Mouse (Mus musculus) CD8-positive naive resting alpha-beta T cell, adult 2 months (primary cell): ENCODE results near the gene Mageb4.
"Not testable (repeated sequence)": the region's sequence is repeated elsewhere in the genome, so short reads cannot be mapped to it uniquely, and the experiment has no call there.

Experiments
- DNase-seq, 2 experiments: peaks; one replicate each; pipeline ENCODE4 v3.0.0; 2022; ENCODE audit warnings: low read depth in 2 of 2, low spot score in 2 of 2

Mageb4 gene

DNA sequence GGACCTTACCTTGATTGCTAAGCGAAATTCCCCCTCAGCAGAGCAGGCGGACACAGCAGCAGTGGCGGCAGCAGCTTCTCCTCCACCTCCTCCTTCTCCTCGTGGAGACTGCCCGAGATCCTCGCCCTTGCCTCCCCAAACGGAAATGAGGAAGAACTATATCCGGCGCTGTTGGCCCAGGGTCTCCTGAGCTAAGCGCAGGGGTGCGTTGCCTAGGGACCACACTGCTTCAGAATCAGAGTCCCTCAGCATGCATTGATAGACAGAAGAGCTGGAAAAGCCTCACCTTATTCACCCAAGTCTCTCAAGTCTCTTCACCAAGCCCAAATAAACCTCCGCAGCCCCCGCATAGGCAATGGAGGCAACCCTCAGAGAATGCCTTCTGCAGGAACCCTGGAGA, at the start of gene Mageb4:
Gene Mageb4 (minus strand): TSS at position 101 of the 400 bp plus-strand sequence.
- not testable (repeated sequence) for DNase-seq

- not testable (repeated sequence) for DNase-seq
Measured at GRCm38 (mm10) chrX:86284597-86284996, 20.3 kb downstream of the Mageb4 start.

- not testable (repeated sequence) for DNase-seq
Measured at GRCm38 (mm10) chrX:86245950-86246349, 58.9 kb downstream of the Mageb4 start.

DNA sequence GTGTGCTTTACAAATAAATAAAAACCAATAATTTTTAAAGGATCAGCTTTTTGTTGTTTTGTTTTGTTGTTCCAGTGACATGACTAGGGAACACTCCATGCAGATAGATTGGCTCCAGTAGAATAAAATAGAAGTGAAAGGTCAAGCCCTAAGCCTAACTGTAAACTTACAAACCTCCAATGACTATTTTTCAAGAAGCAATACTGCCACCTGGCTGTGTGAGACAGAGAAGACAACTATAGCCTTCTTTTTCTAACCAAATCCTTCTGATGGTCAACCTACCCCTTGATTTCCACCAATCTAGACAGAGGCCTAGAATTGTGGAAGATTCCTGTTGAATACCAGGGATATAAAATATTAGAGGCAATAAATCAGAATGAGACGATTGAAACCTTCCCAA, 67.6 kb downstream of the Mageb4 start:
- no peak for DNase-seq
